Mouse (Mus musculus): Measurements from ENCODE around the gene Tspan18.

Tspan18 gene

DNA sequence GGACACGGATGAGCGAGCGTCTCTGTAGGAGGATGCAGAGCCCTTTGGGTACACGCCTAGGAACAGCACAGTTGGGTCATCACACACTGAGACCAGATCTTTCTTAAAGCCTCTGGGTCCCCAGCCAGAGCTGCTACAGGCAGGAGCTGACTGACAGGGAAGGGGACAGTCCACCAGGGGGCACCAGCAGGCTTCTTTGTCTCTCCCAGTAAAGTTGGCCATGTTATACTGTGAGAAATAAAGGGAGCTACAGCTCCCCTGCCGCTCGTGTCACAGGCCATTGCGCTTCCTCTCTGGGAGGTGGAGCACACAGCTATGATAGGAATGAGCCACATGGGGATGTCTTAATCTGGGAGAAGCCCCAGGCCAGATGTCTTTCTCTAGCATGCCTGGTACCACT lies 117.3 kb downstream of the Tspan18 start:
- peak; percentile 35 for DNase-seq (ENCODE audit: low read depth)

DNA sequence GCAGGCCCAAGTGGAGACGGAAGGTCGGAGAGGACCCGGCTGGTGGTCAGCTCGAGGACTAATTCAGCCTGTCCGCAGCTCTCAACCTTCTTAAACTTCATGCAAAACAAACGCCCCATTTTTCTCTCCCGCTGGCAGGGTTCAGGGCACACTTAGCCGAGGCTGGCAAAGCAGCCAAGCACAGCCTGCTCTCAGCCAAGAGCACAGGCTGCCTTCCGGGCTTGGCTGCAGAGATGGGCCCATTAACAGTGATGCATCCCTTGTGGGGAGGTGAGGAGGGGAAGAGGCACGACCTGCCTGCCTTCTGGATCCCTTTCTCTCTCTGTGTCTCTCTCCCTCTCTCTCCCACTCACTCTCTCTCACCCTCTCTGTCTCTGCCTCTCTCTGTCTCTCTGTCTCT lies 118.5 kb downstream of the Tspan18 start:
- DNase-seq (ENCODE audit: low read depth): no peak

DNA sequence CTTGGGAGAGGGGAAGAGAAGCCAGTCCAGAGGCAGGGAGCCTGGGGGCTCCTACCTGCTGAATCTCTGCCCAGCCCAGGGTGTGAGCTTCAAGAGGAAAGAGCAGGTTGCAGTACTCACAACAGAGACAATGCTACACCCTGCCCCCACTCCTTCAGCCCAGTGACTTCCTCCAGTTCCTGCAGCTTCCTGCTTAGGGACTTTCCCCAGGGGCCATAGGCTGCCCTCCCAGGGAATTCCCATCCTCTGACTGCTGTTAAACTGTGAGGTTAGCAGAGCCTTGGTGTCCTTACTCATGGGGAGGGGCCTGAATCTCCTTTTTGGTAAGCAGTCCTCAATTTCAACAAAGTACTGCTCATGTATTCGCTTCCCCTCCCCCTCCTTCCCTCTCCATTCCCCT lies 120.1 kb downstream of the Tspan18 start:
- no peak for DNase-seq (ENCODE audit: low read depth)

DNA sequence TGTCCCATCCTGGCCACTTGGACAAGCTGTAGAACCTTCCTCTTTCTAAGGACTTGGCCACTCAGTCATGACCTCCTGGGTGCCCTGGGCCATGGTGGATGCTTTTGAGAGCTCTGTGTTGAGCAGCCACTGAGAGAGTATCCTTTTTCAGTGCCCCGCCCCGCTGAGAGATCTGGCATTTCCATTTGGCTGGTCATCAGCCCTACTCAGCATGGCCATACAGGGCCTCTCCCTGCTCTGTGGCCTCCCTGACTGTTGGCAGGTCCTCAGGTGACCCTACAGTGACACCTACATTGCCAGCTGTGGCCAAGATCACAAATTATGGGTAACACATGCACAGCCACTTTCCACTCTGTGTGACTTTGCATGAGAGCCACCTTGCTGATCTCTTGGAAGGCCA lies 121.4 kb downstream of the Tspan18 start:
- DNase-seq (ENCODE audit: low read depth): no peak

DNA sequence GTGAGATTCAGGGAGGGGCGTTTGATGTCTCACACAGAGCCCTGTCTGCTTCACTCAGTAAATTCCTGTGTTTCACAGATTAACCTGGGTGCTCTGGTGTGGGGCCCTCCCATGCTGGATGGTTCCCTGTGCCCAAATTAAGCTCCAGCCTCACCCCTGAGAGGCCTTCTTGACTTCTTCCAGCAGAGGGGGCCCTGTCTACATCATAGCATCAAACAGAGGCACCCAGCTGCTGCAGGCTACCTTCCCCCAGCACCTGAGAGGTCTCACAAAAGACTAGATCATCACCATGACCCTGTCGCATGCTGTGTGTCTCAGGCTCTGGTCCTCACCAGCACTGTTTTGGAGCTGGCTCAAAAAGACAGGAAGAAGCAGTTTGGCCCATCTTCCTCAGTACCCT lies 121.9 kb downstream of the Tspan18 start:
- no peak for DNase-seq (ENCODE audit: low read depth)

DNA sequence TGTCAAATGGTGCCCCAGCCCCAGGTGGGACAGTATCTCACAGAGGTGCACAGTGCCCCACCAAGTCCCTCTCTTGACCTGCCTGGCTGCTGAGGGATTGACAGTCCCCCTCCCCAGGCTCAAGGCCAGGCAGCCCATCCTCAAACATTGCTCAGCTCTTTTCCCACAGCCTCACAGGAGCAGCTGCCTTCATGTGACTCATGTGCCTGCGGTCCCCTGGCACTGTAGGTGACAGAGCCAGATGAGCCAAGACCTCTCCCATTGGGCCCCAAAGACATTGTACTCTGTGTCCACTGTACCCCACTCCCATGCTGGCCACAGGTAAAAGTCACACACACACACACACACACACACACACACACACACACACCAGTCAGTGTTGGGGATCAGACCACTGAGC lies 128.2 kb downstream of the Tspan18 start:
- DNase-seq (ENCODE audit: low read depth): no peak

DNA sequence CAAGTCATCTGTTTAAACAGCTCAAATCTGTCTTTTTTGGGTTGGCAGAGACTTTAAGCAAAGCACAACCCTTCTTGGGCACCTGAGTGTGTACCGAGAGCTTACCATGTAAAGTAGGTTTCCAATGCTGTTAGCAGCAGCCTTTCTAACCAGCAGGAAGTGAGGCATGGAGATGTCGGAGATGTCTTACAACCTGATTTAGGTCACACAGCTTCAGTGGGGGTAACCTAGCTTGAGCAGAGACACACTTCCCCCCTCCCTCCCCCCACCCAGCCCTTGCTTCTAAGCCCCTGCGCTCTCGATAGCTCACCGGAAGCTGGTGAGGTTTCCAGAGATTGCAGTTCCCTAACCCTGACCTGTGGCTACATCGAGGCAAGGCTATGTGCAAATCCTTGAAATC lies 129.7 kb downstream of the Tspan18 start:
- DNase-seq (ENCODE audit: low read depth): no peak

DNA sequence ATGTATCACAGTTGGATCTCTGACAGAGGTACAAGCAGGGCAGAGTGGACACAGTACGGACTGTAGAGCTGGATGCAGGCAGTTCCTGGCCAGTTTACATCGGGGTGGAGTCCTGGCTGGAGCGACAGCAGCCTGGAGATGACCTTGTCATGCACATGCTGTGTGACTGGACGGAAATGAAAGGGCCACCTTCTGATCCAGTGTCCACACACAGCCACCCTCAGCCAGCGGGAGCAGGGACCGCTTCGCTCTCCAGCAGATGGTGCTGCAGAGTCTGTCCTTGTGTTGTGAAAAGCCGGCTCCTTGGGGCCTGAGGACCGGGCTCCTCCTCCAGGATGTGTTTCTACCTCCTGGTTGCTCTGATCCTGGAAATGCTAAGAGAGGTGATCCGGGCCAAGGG lies 130.6 kb downstream of the Tspan18 start:
- DNase-seq (ENCODE audit: low read depth): no peak

DNA sequence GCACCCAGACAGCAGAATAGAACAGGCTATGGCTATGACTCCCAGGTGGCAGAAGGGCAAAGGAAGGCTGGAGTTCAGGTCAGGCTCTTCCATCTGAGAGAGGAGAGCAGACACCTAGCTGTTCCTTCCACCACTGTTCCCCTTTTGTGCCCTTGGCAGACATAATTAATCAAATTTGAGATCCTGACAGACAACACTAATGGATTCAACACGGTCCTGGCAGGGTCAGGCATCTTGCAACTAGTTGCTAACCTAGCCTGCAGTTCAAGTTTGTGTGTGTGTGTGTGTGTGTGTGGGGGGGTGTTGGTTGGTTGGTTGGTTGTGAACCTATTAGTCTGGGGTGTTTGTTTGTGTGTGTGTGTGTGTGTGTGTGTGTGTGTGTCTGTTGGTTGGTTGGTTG lies 131.5 kb downstream of the Tspan18 start:
- no peak for DNase-seq (ENCODE audit: low read depth)

DNA sequence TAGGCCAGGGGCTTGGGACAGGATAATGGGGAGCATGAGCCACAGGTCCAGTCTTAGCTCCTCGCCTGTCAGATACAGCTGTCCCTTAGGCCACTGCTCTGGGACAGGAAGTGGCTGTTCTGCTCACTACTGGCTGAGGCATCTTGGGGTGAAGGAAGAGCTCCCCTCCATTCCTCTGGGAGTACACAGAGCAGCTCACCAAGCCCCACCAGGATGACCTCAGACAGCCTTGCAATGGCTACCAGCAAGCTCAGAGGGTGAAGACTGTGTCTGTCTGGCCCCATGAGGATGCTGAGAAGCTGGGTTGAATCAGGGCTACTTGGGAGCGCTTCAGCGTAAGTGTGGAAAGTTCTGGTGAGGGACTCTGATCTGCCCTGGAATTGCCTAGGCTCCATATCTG lies 132.3 kb downstream of the Tspan18 start:
- no peak for DNase-seq (ENCODE audit: low read depth)

DNA sequence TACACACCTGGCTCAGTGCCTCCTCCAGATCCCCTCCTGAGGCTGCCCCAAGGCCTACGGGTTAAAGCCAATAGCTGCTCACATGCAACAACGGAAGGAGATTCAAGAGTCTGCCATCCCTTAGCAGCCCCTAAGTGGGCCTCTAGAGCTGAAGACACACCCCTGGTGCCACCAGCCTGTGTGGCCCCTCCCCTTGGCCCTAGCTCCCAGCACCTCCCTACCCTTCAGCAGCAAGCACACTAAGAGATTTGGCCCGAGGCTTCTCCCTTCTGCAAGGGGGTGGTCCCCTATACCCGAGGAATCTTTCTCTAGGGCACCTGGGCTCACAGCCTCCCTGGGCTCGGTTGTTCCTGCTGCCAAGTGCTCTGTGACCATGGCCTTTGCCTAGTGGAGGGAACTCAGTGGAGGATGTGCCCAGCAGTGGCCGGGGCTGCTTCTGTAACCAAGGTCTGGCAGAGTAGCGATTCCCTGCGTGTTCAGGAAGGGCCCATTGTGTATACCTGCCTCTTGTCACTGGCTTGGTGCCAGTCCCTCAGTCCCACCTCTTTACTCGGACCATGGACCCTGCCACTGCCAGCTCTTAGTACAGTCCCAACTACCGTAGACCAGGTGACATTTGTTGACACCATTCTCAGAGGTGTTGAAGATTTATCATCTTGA lies 133.5 kb downstream of the Tspan18 start:
- DNase-seq (ENCODE audit: low read depth): no peak

DNA sequence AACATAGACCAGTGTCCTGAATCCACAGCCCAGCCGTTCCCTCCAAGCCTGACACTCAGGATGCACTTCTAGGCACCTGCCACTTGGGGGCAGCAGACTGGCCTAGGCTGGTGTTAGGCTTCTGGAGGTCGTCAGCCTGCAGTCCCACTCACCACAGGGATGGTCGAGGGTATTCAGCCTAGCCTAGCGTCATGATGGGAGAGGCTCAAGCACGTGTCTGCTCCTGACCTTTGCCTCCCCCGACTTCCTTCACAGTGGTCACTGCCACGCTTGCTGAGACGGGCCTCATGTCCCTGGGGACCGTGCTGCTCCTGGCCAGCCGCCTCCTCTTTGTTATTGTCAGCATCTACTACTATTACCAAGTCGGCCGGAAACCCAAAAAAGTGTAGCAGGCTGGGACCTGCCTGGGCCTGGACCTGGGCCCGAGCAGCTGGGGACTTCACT lies 134.8 kb downstream of the Tspan18 start:
- DNase-seq (ENCODE audit: low read depth): no peak

DNA sequence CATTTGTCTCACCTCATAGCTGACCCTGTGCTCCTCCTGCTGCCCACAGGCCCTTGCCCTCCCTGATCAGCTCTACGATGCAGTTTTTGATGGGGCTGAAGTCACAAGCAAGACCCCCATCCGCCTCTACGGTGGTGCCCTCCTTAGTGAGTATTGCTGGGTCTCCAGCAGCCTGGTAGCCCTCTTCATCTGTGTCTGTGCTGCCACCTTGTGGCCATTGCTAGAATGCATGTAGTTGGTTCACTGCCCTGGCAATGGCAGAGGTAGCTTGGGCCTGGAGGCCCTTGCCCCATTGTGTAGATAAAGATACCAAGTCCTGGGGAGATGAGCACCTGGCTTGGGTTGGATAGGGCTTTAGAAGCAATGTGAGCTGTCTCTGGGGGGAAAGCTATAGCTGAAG lies 135.5 kb downstream of the Tspan18 start:
- DNase-seq (ENCODE audit: low read depth): no peak

DNA sequence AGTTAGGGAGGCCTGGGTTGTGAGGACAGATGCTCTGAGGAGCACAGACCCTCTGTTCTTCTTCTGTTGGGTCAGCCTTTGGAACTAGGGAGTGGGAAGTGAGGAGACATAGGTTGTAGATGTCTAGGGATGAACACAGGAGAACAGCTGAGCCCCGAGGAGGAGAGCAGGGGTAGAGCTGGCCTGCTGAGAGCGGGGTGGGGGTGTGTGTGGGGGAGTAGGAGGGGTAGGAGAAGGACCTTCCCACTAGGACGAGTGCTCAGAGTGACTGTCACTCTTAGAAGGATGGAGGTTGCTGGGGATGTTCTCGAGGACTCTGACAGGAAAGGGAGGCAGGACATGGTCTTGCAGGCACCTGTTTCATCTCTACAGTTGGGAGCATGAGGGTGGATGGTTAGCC lies 140.5 kb downstream of the Tspan18 start:
- DNase-seq (ENCODE audit: low read depth): no peak

DNA sequence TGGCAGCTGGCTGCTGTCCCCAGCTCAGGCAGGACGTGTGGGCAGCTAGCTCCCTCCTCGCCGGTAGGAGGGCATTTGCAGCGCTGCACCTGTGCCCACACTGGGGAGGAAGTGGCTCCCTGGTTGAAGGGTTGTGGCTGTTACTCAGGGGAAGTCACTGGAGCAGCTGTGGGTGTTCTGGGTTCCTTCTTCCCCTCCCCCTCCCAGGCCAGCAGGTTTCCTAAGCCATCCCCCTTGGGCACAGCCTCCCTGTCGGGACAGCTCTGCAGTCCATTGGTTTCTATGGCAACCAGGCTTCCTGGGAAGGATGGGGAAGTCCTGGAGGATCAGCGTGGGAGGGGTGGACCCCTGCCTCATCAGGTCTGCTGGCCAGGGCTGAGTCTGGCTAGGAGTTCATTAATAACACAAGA lies 141.6 kb downstream of the Tspan18 start:
- no peak for DNase-seq (ENCODE audit: low read depth)

DNA sequence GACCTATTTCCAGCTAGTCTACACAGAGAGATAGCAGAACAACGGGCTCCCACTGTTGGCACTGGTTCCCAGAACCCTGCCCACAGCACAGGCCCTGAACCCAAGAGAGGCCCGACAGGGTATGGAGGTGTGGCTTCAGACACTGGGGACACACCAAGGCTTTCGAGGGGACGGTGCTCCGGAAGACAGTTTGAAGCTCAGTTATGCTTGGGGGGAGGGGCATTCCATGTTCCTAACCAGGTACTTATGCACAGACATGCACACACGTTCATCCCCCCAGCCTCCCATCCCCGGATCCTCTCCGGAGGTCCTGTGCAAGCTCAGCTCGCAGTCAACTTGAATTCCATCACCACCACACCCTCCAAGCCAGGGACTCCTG lies 142.1 kb downstream of the Tspan18 start:
- no peak for DNase-seq (ENCODE audit: low read depth)

DNA sequence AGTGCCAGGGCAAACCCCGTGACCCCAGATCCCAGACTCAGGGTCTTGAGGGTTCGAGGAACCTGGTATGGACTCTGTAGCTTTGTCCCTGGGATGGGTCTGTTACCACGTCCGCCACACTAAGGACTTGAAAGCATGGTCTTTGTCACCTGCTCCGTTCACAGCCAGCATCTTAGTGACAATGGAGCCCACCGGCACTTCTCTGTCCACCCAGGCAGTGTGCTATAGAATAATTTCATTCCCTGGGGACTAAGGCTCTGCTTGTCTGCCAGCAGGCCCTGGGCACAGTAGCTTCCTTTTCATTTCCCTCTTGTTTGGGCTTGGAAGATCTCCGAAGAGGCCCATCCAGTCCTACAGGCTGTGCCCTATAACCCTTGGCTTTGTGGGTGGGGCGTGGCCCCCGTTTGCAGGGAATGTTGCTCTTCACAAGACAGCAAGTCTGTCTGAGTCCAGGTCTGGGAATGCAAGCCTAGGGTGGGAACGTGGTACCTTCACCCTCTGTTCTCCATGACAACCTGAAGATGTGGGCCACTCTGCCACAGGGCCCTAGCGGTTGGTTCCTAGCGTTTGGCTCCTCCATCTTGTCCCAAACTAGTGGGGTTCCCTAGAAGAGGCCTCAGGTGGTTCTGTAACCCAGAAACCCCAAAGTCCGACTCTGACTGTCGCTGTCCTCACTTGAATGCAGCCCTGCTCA lies 142.7 kb downstream of the Tspan18 start:
- DNase-seq (ENCODE audit: low read depth): no peak

DNA sequence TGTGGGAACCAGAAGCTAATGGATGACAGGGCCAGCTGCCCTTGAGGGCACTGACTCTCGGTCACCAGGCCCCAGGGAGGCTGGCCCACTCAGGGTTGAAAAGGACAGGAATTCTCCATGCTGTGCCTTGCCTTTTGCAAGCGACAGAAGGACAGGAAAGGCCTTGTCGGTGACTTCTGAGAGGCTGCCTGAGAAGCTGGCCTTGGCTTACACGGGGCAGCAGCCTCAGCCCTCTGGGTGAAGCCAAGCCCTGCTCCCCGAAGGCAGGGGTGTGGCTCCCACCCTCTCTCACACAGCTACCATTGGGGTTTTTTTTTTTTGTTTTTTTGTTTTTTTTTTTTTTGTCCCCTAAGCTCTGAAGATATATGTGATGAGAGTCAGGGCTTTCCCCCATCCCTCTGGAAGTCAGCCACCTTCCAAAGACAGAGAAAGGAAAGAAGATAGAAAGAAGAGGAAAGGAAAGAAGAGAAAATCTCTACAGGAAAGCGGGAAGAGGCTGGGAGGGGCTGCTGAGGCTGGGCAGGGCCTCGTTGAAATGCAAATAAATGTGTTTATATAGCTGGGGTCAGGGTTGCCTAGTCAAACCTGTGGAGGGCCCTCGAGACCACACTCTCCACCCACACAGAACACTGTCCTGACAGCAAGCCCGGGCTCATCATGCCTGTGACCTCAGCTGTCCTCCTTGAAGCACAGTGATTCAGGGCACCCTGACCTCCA lies 143.4 kb downstream of the Tspan18 start:
- DNase-seq (ENCODE audit: low read depth): no peak

DNA sequence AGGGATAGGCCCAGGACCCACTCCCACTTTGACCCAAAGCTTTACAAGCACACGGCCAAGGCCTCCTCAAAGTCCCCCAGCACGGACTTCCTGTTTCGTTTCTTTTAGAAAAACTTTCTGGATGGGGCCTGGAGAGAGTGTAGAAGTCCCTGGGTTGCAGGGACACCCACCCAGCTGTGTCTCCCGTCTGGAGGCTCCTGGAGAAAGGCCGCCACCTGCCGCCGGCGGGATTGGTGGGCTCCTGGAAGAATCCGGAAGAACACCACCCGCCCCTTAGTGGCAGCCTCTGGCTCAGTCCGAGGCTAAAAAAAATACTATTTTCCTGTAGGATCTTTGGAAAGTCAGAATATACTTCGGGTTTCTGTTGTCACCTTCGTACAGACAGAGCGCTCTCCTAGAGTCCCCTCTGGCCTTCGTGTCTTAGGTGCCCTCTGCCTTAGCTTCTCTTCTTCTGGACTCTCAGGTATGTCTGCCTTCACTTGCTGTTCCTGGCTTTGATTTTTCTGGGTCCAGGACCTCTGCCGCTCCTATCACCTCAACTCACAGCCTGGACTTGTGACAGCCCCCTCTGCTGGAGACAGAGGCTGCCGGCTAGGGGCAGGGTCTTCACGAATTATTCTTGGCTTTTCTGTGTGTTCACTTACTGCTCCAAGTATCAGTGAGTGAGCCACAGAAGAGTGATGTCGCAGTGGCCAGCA lies 145.4 kb downstream of the Tspan18 start:
- DNase-seq (ENCODE audit: low read depth): no peak

DNA sequence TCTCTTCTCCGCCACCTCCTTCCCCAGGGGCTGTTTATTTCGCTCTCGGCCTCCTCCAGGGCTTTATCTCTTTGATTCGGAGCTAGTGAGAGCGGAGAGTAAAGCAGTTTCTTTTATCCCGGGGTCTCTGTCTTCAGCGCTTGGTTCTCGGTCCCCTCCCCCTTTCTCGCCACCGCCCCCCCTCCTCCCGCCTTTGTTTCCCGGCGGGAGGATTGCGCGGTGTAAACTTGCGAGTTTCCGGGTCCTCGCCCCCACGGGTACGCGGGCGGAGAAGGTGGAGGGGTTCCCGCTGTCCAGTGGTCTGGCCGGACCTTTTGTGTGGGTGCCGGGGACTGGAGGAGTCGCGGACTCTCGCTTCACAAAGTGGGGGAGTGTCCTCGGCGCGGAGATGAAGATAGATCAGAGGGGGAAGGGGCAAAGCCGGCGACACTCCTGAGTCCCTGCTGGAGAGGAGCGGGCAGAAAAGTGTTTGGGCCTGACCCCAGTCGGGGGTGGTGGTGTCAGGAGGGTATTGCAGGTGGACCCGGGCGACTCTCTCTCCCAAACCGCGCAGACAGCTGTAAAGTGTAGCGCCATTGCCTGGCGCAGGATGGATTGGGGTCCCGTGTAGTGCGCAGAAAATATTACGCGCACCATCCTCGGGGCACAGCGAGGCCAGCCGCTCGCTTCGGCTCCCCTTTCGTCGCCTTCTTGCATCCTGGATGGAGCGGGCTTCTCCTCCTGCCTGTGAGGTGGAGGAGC lies 146.1 kb downstream of the Tspan18 start:
- no peak for DNase-seq (ENCODE audit: low read depth)

DNA sequence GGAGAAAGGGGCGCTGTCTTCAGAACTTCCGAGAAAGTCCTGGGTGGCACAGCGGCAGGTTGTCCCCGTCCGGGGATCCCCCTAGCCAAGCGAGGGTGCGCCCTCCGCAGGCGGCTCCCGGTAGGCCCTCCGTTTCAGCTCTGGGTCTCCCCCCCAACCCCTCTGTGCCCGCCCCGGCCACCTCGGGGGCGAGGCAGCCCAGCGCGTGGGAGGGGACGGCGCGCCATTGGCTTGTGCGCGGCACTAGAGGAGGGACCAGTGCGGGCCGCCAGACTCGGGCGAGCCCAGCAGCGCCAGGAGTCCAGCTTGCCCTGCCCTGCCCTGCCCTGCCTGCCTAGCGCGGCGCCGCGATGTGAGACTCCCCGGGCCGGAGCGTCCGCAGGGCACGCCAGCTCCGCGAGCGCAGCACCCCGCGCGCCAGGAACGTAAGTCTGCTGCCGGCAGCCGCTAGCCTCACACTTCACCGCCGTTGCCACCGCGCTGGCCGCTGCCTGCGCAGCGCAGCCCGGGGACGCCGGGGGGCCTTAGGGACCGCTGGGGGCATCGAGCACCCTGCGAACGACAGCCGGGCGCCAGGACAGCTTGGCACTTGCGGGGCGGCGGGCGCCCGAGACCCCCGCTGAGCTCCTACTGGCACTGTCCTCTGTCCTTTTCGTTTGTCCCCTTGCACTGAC lies 146.8 kb downstream of the Tspan18 start, which contains the start of gene Trp53i11:
Trp53i11 (plus strand) TSS at position 226 of the 674 bp plus-strand sequence.
- DNase-seq (ENCODE audit: low read depth): peak; percentile 23
